Mouse (Mus musculus) olfactory bulb, adult 2 months (tissue): ENCODE measurements at regions not wholly inside any gene's neighbourhood (a gene's known extent, or its start where the extent isn't known, plus 50 kb on each side); places are given as distances from the start of the nearest gene placed in this dataset.

Experiments
- H3K27ac ChIP-seq: fragments of 200-500 bp; 2 replicates; pipeline ENCODE4 v1.5.1; 2012; ENCODE audit warnings: low read depth, low read length; ENCODE audit not compliant: insufficient read depth
- H3K4me1 ChIP-seq: fragments of 200-500 bp; 2 replicates; pipeline ENCODE4 v1.6.1; 2012; ENCODE audit warnings: low read length; ENCODE audit not compliant: control insufficient read depth, insufficient read depth
- H3K4me3 ChIP-seq: fragments of 200-500 bp; 2 replicates; pipeline ENCODE4 v1.5.1; 2012; ENCODE audit warnings: mild to moderate bottlenecking, low read depth, low read length, moderate library complexity; ENCODE audit not compliant: insufficient read depth
- CTCF ChIP-seq: fragments of 200-500 bp; IDR thresholded peaks from 2 replicates; pipeline ENCODE4 v1.5.1; 2012; ENCODE audit warnings: low read depth, mild to moderate bottlenecking, low read length, moderate library complexity; ENCODE audit not compliant: insufficient read depth
- POLR2A ChIP-seq: fragments of 200-500 bp; IDR thresholded peaks from 2 replicates; pipeline ENCODE4 v1.6.1; 2012; ENCODE audit warnings: mild to moderate bottlenecking, low read depth, low read length, moderate library complexity; ENCODE audit not compliant: insufficient read depth
- WGBS: fragments of 180-500 bp; shearing (Covaris S2); methylation state at CpG from one replicate; pipeline ENCODE4 v1.1.7; 2018; 5-methylcytosine and 5-hydroxymethylcytosine counted together

DNA sequence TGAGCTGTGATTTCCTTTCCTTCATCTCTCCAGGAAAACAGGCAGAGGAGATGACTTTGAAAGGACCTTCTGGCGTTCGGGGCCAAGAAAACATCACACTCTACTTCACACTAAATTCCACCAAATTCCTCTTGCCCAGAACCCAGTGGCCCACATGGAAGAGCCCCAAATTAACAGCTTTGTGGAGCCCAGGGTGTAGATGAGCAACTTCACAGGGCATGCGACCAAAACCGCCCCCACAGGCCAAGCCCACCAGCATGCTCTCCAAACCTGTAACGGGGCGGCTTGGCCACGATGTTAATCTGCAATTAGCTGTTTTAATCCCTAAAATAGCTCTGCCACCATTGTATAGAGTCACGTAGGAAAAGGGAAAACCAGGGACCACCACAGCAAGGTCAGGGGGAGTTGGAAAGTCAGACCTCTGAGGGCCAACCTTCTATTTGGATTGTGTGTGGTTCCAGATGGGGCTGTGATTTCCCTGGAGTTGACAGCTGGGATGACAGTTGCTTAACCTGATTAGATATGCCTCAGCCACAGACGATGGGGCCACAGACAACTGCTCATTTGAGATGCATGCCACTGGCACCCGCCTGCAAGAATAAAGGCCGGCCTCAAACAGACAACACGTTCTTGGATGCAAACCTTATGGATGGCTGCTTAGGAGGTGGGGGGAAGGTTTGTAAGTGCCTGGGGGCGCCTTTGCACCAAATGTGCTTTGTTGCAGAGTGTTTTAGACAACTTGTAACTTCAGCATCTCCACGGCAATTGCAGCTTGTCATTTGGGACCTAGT is 224.7 kb downstream of the Cdc5l start:
- H3K27ac ChIP-seq = no peak overlapping the region
- TF ChIP-seq POLR2A = no peak
- TF ChIP-seq CTCF = no peak
- WGBS = 57% methylated on average over 14 of the region's 14 CpGs
- H3K4me1 ChIP-seq = no peaks in the 10 kb centered on the region
- no peak overlapping the region for H3K4me3 ChIP-seq

DNA sequence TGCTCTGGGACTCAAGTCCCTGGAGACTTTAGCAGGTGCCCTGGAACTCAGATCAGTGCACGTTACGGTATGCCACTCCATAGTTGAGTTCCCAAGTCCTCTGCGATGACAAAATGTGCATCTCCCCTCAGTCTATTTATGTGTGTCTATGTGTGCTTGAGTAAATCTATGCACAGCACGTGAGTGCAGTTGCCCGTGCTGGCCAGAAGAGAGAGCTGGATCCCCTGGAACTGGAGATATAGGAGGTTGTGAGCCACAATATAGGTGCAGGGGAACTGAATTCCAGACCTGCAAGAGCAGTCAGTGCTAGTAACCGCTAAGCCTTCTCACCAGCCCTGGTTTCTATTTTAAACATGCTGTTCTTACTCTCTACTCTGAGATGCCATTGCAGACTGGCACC is 237.8 kb downstream of the Cdc5l start:
- 98% methylated on average over 6 of the region's 6 CpGs for WGBS
- Histone ChIP-seq H3K27ac (no peak overlapping the region), H3K4me3 (no peak overlapping the region), H3K4me1 (no peaks in the 10 kb centered on the region; the same call in 1 of the 2 replicates)
- TF ChIP-seq CTCF (no peak), POLR2A (no peak)

DNA sequence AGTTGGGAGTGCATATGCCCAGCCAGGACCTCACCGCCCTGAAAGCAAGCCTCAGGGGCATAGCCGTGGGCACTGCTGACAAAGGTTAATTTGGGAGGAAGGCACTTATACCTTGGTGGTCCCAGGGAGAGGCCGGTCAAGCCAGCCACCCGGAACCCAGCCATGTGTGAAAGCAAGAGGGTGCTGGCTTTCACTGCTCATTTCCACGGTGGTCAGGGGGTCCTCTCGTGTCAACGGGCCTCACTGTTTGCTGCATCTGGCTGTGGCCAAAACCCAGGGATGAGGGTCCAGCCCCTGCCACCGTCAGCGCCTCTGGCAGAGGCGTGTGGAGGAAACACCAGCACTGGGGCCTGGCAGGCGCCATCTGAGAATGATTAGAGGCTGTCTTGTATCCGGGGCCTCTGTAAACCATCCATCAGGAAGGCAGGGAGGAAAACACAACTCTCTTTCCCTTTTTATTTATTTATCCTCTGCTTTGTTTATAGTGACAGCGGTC is 238.7 kb downstream of the Cdc5l start:
- Histone ChIP-seq H3K4me1 (no peaks in the 10 kb centered on the region; the same call in 1 of the 2 replicates), H3K27ac (no peak overlapping the region), H3K4me3 (no peak overlapping the region)
- 67% methylated on average over 13 of the region's 13 CpGs for WGBS
- no peak for TF ChIP-seq CTCF
- no peak for TF ChIP-seq POLR2A

DNA sequence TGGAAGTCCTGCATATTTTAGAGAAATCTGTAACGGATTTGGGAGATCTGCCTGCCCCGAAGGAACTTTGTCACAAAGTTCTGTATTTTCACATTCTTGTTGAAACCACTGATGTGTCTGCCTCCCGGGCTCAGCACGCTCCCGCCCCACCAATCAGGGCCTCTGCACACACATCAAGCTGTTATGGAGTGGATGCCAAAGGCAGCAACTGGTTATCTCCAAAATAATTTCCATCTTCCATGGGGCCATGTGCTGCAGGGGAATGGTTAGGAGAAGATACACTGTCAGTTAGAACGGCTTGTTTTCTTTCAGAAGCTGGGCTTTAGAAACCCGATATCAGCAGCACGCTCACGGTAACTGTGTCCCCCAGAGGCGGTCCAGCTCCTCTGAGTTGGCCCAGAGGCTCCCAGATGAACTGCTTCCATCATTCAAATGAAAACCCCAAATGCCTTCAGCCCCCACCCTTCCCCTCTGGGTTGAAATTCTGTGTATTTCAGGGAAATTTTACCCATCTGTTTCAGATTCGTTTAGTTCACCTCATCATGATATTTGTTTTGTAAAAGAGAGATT is 240.0 kb downstream of the Cdc5l start:
- no peak overlapping the region for H3K27ac ChIP-seq
- 71% methylated on average over 11 of the region's 11 CpGs for WGBS
- H3K4me3 ChIP-seq = no peak overlapping the region
- no peak for TF ChIP-seq CTCF
- H3K4me1 ChIP-seq = no peaks in the 10 kb centered on the region; the same call in 1 of the 2 replicates

DNA sequence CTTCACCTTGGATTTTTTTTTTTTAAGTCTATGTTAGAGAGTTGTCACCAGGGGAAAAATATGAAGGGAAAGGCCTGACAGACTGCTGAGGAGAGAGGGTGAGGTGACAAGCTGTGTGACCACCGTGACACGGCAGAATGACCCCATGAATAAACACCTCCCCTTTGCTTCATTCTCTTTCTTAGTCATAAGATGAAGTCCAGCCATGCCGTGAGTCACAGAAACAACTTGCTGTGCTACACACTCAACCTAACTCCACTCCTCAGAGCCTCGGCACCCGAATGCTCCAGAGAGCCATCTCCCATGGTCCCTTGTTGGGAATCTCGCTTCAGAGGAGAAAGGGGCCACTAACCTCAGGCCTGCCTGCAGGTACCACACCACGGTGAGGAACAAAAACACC is 246.1 kb downstream of the Cdc5l start:
- TF ChIP-seq CTCF = no peak
- no peak for TF ChIP-seq POLR2A
- 92% methylated on average over 7 of the region's 7 CpGs for WGBS
- Histone ChIP-seq H3K4me1 (no peaks in the 10 kb centered on the region), H3K27ac (no peak overlapping the region), H3K4me3 (no peak overlapping the region)

DNA sequence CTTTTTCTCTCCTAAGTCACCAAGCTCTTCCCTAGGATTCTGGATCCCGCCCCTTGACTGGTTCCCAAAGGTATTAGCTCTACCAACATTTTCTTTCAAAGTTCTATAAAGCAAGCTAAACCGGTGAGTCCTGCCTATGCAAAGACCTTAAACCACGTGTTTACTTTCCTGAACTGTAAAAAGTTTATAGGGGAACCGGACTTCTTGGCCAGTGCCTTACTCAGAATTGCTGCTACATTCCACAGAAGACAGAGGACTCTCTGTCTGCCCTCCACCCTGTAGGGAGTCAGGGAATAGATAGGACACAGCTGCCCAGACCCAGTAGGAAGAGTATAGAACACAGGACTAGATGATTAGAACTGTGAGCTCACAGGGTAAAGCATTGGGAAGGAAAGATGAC is 257.2 kb downstream of the Cdc5l start:
- H3K27ac ChIP-seq = no peak overlapping the region
- WGBS = 82% methylated on average over 4 of the region's 4 CpGs
- no peak overlapping the region for H3K4me3 ChIP-seq
- H3K4me1 ChIP-seq = no peaks in the 10 kb centered on the region
- no peak for TF ChIP-seq CTCF
- no peak for TF ChIP-seq POLR2A

DNA sequence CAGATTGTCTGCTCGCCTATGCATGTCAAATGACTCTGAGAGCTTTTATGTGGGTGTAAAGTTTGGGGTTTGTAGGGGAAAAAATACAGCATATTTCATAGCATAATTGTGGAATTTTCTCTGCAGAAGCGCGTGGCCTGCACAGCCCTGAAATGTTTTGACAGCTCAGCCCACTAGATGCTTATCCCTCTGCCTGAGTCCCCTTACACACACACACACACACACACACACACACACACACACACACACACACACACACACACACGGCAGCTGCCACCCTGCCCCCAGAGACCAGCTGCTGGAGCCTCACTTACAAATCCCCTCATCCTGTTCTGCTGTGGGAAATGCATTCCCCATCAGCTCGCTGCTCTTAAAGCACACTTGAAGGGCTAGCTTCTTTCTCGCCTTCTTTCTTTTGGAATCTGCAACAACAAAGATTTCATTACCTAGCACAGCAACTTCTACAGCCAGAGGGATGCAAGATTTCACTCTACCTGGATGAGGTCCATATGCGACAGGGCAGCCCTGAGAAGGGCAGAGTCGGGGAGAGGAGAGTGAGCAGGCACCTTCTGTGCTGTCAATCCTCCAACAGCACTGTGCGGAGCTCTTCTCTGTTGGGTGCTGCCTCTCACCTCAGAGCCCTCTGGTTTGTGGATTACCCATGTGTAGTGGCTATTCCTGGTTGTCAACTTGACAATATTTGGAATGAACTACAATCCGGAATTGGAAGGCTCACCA is 264.1 kb downstream of the Cdc5l start:
- Histone ChIP-seq H3K27ac (no peak overlapping the region), H3K4me3 (no peak overlapping the region), H3K4me1 (peaks cover 6% of the 10 kb centered on the region)
- TF ChIP-seq CTCF (no peak), POLR2A (no peak)
- WGBS = 60% methylated on average over 10 of the region's 10 CpGs
